Mouse (Mus musculus) heart, postnatal 14 days (tissue): ENCODE measurements around the gene Hist2h2aa2. TPM values are rescaled to one million over a fixed set of nuclear protein-coding genes. Genes with fewer than 3 reads are reported as not detected.
"Not testable (repeated sequence)": the region's sequence is repeated elsewhere in the genome, so short reads cannot be mapped to it uniquely, and the experiment has no call there.

Experiments used
- DNase-seq, 2 experiments: peaks; one replicate each; pipeline ENCODE4 v3.0.0; 2021 to 2022
- intact Hi-C: fragments of 180-260 bp; cut with DNase I; formaldehyde crosslinking; loops from one replicate; pipeline ENCODE4 v1.15.1; 2025
- total RNA-seq, 2 experiments: library from RNA; stranded (reverse); gene quantifications; 2 replicates each; pipeline ENCODE4 v1.2.3; 2021

The Hist2h2aa2 gene
- total RNA-seq, 2 experiments from 2014 or later, result 357 to 468 TPM

- intact Hi-C loops, result not testable (repeated sequence)
- peak; percentile 42 to 44 for DNase-seq
Observed at GRCm38 (mm10) chr3:96238954-96239793, 902 bp downstream of the Hist2h2aa2 start, which contains the start of gene Hist2h3c2. Gene Hist2h3c2 (minus strand): TSS chr3:96239127.

- intact Hi-C loops, result loop anchor here (2.0 kb wide), 1 partner anchor 15 kb away; no protein-coding TSS in a partner anchor
- no peak for DNase-seq
Observed at GRCm38 (mm10) chr3:96237904-96238511, 2.1 kb downstream of the Hist2h2aa2 start.

- intact Hi-C loops, result loop anchor here (2.0 kb wide), 1 partner anchor 15 kb away; no protein-coding TSS in a partner anchor
Observed at GRCm38 (mm10) chr3:96237335-96237903, 2.7 kb downstream of the Hist2h2aa2 start.

GRCm38 (mm10) chr3:96236834-96237334, 3.2 kb downstream of the Hist2h2aa2 start:
- DNase-seq, result no peak
- intact Hi-C loops, result loop anchor here (2.0 kb wide), 1 partner anchor 14 kb away; no protein-coding TSS in a partner anchor

More at GRCm38 (mm10) chr3:96237335-96237903, 2.7 kb downstream of the Hist2h2aa2 start:
- no peak for DNase-seq

GRCm38 (mm10) chr3:96235836-96236235, 4.2 kb downstream of the Hist2h2aa2 start:
- intact Hi-C loops, result loop anchor here (2.0 kb wide), 1 partner anchor 13 kb away; no protein-coding TSS in a partner anchor
- no peak for DNase-seq

- intact Hi-C loops, result no loop called here
- DNase-seq, result no peak
Observed at GRCm38 (mm10) chr3:96234914-96235313, 5.2 kb downstream of the Hist2h2aa2 start.

- no peak for DNase-seq
- intact Hi-C loops, result no loop called here
Observed at GRCm38 (mm10) chr3:96231758-96232120, 8.3 kb downstream of the Hist2h2aa2 start.

GRCm38 (mm10) chr3:96230910-96231757, 8.9 kb downstream of the Hist2h2aa2 start:
- intact Hi-C loops, result no loop called here
- no peak for DNase-seq

GRCm38 (mm10) chr3:96230404-96230803, 9.7 kb downstream of the Hist2h2aa2 start:
- intact Hi-C loops, result no loop called here
- DNase-seq, result no peak

- intact Hi-C loops, result no loop called here
Observed at GRCm38 (mm10) chr3:96228828-96229227, 11.2 kb downstream of the Hist2h2aa2 start.

GRCm38 (mm10) chr3:96226695-96227648, 13.1 kb downstream of the Hist2h2aa2 start:
- intact Hi-C loops, result no loop called here
- no peak for DNase-seq

More at GRCm38 (mm10) chr3:96228828-96229227, 11.2 kb downstream of the Hist2h2aa2 start:
- no peak for DNase-seq

- intact Hi-C loops, result no loop called here
- DNase-seq, result no peak
Observed at GRCm38 (mm10) chr3:96225421-96225820, 14.7 kb downstream of the Hist2h2aa2 start.

GRCm38 (mm10) chr3:96222774-96223173, 17.3 kb downstream of the Hist2h2aa2 start:
- DNase-seq, result no peak
- intact Hi-C loops, result loop anchor here (2.0 kb wide), 1 partner anchor 14 kb away; no protein-coding TSS in a partner anchor

GRCm38 (mm10) chr3:96221640-96222038, 18.4 kb downstream of the Hist2h2aa2 start:
- intact Hi-C loops, result loop anchor here (2.0 kb wide), 2 partner anchors 15 to 49 kb away; partner anchors contain the start of gene Sf3b4
- peak in 1 of 2 experiments; percentile 6 for DNase-seq

- intact Hi-C loops, result loop anchor here (1.0 to 2.0 kb wide), 2 partner anchors 42 to 48 kb away; partner anchors contain the start of genes Hist2h4 and Sf3b4
- peak; percentile 81 to 84 for DNase-seq
Observed at GRCm38 (mm10) chr3:96220765-96221639, 19.1 kb downstream of the Hist2h2aa2 start, which contains the start of the genes Hist2h2ac and Hist2h2be. Gene Hist2h2ac (minus strand): TSS chr3:96220880. Gene Hist2h2be (plus strand): TSS chr3:96221119.

GRCm38 (mm10) chr3:96220131-96220764, 19.8 kb downstream of the Hist2h2aa2 start:
- DNase-seq, result not testable (repeated sequence)
- intact Hi-C loops, result loop anchor here (1.0 to 2.0 kb wide), 2 partner anchors 43 to 47 kb away; partner anchors contain the start of genes Hist2h4 and Sf3b4
